Mouse (Mus musculus): ENCODE data around the gene Dnmt3l.

DNA sequence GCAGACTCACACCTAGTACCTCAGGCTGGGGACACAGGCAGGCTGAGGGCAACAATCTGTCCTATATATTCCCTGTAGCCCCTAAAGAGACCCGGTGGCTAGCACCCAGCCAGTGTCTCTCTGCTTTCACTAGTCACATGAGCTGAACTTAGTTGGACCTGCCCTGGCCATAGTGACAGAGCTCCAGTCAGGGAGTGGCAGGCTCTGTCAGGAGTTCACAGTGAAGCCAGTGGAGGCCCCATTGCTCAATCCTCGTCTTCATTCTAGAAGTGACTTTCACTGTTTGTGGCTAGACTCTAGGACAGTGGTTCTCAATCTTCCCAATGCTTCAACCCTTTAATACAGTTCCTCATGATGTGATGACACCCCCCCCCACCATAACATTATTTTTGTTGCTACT, 9.8 kb upstream of the Dnmt3l start:
- no peak for TF ChIP-seq CTCF (IDR thresholded peaks at IDR 0.05; ENCODE audit: borderline replicate concordance, insufficient read depth, low read depth, low read length)
- TF ChIP-seq POLR2A (IDR thresholded peaks at IDR 0.05; ENCODE audit: borderline replicate concordance, insufficient read depth, low read length), result no peak
